Mouse (Mus musculus): ENCODE data around the gene Slc22a18. TPM values are rescaled to one million over a fixed set of nuclear protein-coding genes. Genes with fewer than 3 reads are reported as not detected.

Gene Slc22a18
- total and polyA plus RNA-seq, 2 experiments from 2014 or later, result 0.71 to 1.7 TPM

GRCm38 (mm10) chr7:143475876-143476275 is 2.3 kb downstream of the Slc22a18 start:
- Histone ChIP-seq H3K4me3 (ENCODE audit: low read depth, low read length) (no peak overlapping the region), H3K27ac (ENCODE audit: low read depth, low read length) (no peak overlapping the region), H3K4me2 (ENCODE audit: low read depth) (no peak overlapping the region), H3K9ac (no peak overlapping the region), H3K36me3 (ENCODE audit: insufficient read depth) (no peaks in the 10 kb centered on the region), H3K4me1 (ENCODE audit: insufficient read depth) (no peaks in the 10 kb centered on the region), H3K27me3 (ENCODE audit: insufficient read depth, low read length) (no peaks in the 10 kb centered on the region), H3K9me3 (ENCODE audit: low read length) (no peaks in the 10 kb centered on the region)
- WGBS, result 83% methylated on average over 11 of the region's 11 CpGs
- no peak for TF ChIP-seq CTCF (IDR thresholded peaks at IDR 0.05; ENCODE audit: low read depth)
- ATAC-seq, result no peak
- DNase-seq, result no peak

GRCm38 (mm10) chr7:143476702-143477335 is 3.3 kb downstream of the Slc22a18 start:
- DNase-seq (no peak), ATAC-seq (no peak)
- Histone ChIP-seq H3K36me3 (ENCODE audit: insufficient read depth) (no peaks in the 10 kb centered on the region), H3K9me3 (ENCODE audit: low read length) (no peaks in the 10 kb centered on the region), H3K27me3 (ENCODE audit: insufficient read depth, low read length) (no peaks in the 10 kb centered on the region), H3K4me2 (ENCODE audit: low read depth) (no peak overlapping the region), H3K4me1 (ENCODE audit: insufficient read depth) (no peaks in the 10 kb centered on the region), H3K27ac (ENCODE audit: low read depth, low read length) (no peak overlapping the region), H3K4me3 (ENCODE audit: low read depth, low read length) (no peak overlapping the region), H3K9ac (no peak overlapping the region)
- no peak for TF ChIP-seq CTCF (IDR thresholded peaks at IDR 0.05; ENCODE audit: low read depth)
- WGBS, result 87% methylated on average over 3 of the region's 3 CpGs

GRCm38 (mm10) chr7:143477800-143478199 is 4.3 kb downstream of the Slc22a18 start:
- no peak overlapping the region for H3K4me3 ChIP-seq (ENCODE audit: low read depth, low read length)
- no peak overlapping the region for H3K9ac ChIP-seq
- ATAC-seq (no peak), DNase-seq (no peak)
- no peaks in the 10 kb centered on the region for H3K9me3 ChIP-seq (ENCODE audit: low read length)
- no peaks in the 10 kb centered on the region for H3K4me1 ChIP-seq (ENCODE audit: insufficient read depth)
- no peak overlapping the region for H3K4me2 ChIP-seq (ENCODE audit: low read depth)
- H3K27ac ChIP-seq (ENCODE audit: low read depth, low read length), result no peak overlapping the region
- no peaks in the 10 kb centered on the region for H3K27me3 ChIP-seq (ENCODE audit: insufficient read depth, low read length)
- no peak for TF ChIP-seq CTCF (IDR thresholded peaks at IDR 0.05; ENCODE audit: low read depth)
- WGBS, result 85% methylated on average over 5 of the region's 5 CpGs
- H3K36me3 ChIP-seq (ENCODE audit: insufficient read depth), result no peaks in the 10 kb centered on the region

GRCm38 (mm10) chr7:143480498-143480897 is 7.0 kb downstream of the Slc22a18 start:
- peak; percentile 58 for TF ChIP-seq CTCF (IDR thresholded peaks at IDR 0.05; ENCODE audit: low read depth)
- H3K4me3 ChIP-seq (ENCODE audit: low read depth, low read length), result no peak overlapping the region
- H3K9me3 ChIP-seq (ENCODE audit: low read length), result no peaks in the 10 kb centered on the region
- H3K4me1 ChIP-seq (ENCODE audit: insufficient read depth), result no peaks in the 10 kb centered on the region
- no peak for ATAC-seq
- no peak overlapping the region for H3K4me2 ChIP-seq (ENCODE audit: low read depth)
- WGBS, result 43% methylated on average over 13 of the region's 13 CpGs
- no peaks in the 10 kb centered on the region for H3K27me3 ChIP-seq (ENCODE audit: insufficient read depth, low read length)
- H3K9ac ChIP-seq, result no peak overlapping the region
- DNase-seq, result peak; percentile 34
- no peaks in the 10 kb centered on the region for H3K36me3 ChIP-seq (ENCODE audit: insufficient read depth)
- H3K27ac ChIP-seq (ENCODE audit: low read depth, low read length), result no peak overlapping the region

- DNase-seq (no peak), ATAC-seq (no peak)
- 47% methylated on average over 5 of the region's 5 CpGs for WGBS
- Histone ChIP-seq H3K4me3 (ENCODE audit: low read depth, low read length) (no peak overlapping the region), H3K4me1 (ENCODE audit: insufficient read depth) (no peaks in the 10 kb centered on the region), H3K4me2 (ENCODE audit: low read depth) (no peak overlapping the region), H3K9me3 (ENCODE audit: low read length) (no peaks in the 10 kb centered on the region), H3K9ac (no peak overlapping the region), H3K27ac (ENCODE audit: low read depth, low read length) (no peak overlapping the region), H3K27me3 (ENCODE audit: insufficient read depth, low read length) (no peaks in the 10 kb centered on the region), H3K36me3 (ENCODE audit: insufficient read depth) (no peaks in the 10 kb centered on the region)
- TF ChIP-seq CTCF (IDR thresholded peaks at IDR 0.05; ENCODE audit: low read depth), result no peak
Observed at GRCm38 (mm10) chr7:143481806-143482387, 8.4 kb downstream of the Slc22a18 start.

GRCm38 (mm10) chr7:143482541-143482940 is 9.0 kb downstream of the Slc22a18 start:
- DNase-seq (no peak), ATAC-seq (no peak)
- Histone ChIP-seq H3K4me1 (ENCODE audit: insufficient read depth) (no peaks in the 10 kb centered on the region), H3K4me2 (ENCODE audit: low read depth) (no peak overlapping the region), H3K9me3 (ENCODE audit: low read length) (no peaks in the 10 kb centered on the region), H3K9ac (no peak overlapping the region), H3K4me3 (ENCODE audit: low read depth, low read length) (no peak overlapping the region), H3K36me3 (ENCODE audit: insufficient read depth) (no peaks in the 10 kb centered on the region), H3K27ac (ENCODE audit: low read depth, low read length) (no peak overlapping the region), H3K27me3 (ENCODE audit: insufficient read depth, low read length) (no peaks in the 10 kb centered on the region)
- 16% methylated on average over 6 of the region's 6 CpGs for WGBS
- TF ChIP-seq CTCF (IDR thresholded peaks at IDR 0.05; ENCODE audit: low read depth), result no peak

GRCm38 (mm10) chr7:143489735-143490134 is 16.2 kb downstream of the Slc22a18 start:
- H3K4me1 ChIP-seq (ENCODE audit: insufficient read depth), result no peaks in the 10 kb centered on the region
- no peak for TF ChIP-seq CTCF (IDR thresholded peaks at IDR 0.05; ENCODE audit: low read depth)

More at GRCm38 (mm10) chr7:143489735-143490134, 16.2 kb downstream of the Slc22a18 start:
- no peak overlapping the region for H3K9ac ChIP-seq
- no peak overlapping the region for H3K4me2 ChIP-seq (ENCODE audit: low read depth)
- 83% methylated on average over 6 of the region's 6 CpGs for WGBS
- H3K36me3 ChIP-seq (ENCODE audit: insufficient read depth), result no peaks in the 10 kb centered on the region
- no peak for DNase-seq
- H3K9me3 ChIP-seq (ENCODE audit: low read length), result no peaks in the 10 kb centered on the region
- ATAC-seq, result no peak
- no peak overlapping the region for H3K27ac ChIP-seq (ENCODE audit: low read depth, low read length)
- no peaks in the 10 kb centered on the region for H3K27me3 ChIP-seq (ENCODE audit: insufficient read depth, low read length)
- H3K4me3 ChIP-seq (ENCODE audit: low read depth, low read length), result no peak overlapping the region
